Mouse (Mus musculus) neutrophil, adult 5-6 weeks (primary cell): ENCODE measurements around the gene Bmp10. TPM values are rescaled to one million over a fixed set of nuclear protein-coding genes. Genes with fewer than 3 reads are reported as not detected.

ENCODE experiments used
- total RNA-seq: library from RNA; stranded (forward); fragments of 200-1000 nt; gene quantifications from 2 replicates; pipeline ENCODE4 v1.2.3, GENCODE M21; 2017

The Bmp10 gene
- total RNA-seq, 1 experiment from 2014 or later: not detected

Other genes with a start within 250 kb of the Bmp10 start
- not detected in 2 replicates for gene Antxr1, start 93.2 kb upstream of the Bmp10 start, total RNA-seq
- gene Gkn1, start 78.1 kb upstream of the Bmp10 start, total RNA-seq: not detected in 2 replicates
- not detected in 2 replicates for gene Gkn2, start 55.6 kb upstream of the Bmp10 start, total RNA-seq
- gene Gkn3, start 40.1 kb upstream of the Bmp10 start, total RNA-seq: not detected in 2 replicates
- gene Arhgap25, start 104.3 kb downstream of the Bmp10 start, total RNA-seq: 358 and 369 TPM in 2 replicates
- 0.61 and 2.6 TPM in 2 replicates for gene Prokr1, start 161.7 kb downstream of the Bmp10 start, total RNA-seq
- 8.2 and 10.0 TPM in 2 replicates for gene Aplf, start 243.2 kb downstream of the Bmp10 start, total RNA-seq